Mouse (Mus musculus) olfactory bulb, adult 2 months (tissue): Measurements from ENCODE around the gene Mmrn1.

ENCODE experiments used
- CTCF ChIP-seq: fragments of 200-500 bp; IDR thresholded peaks from 2 replicates; pipeline ENCODE4 v1.5.1; 2012; ENCODE audit warnings: low read depth, mild to moderate bottlenecking, low read length, moderate library complexity; ENCODE audit not compliant: insufficient read depth
- POLR2A ChIP-seq: fragments of 200-500 bp; IDR thresholded peaks from 2 replicates; pipeline ENCODE4 v1.6.1; 2012; ENCODE audit warnings: mild to moderate bottlenecking, low read depth, low read length, moderate library complexity; ENCODE audit not compliant: insufficient read depth

DNA sequence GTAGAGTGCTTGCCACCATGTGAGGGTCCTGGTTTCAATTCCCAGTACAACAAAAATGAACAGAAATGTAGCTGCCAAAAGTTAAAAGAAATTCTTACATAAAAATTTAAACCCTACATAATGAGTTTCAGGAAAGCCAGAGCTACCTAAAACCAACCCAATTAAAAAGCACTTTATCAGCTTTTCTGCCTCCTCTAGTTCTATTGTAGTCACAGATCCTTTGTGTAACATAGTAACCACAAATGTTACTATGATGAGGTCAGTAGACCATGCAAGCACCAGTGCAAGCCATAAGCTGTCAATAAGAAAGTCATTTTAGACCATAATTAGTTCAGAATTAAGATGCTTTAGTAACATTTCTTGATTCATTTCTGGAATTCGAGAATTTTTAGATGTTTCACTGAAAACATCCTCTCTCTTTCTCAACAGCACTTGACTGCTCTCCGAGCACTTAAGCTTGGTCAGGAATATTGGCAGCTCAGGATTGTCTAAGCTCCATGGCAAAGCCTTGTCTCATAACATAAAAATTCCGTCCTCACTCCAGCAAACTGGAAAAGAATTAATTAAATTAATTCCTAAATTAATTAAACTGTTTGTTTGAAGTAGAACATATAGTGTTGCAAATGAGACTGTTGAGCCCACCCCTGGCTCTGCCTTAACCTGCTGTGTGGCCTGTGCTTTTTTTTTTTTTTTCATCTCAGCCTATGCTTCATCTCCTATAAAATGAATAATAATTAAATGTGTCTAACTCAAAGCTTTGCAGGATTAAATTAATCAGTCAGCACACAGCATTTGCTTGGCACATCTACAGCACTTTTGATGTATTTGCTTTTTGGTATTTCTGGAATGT, 79.4 kb downstream of the Mmrn1 start:
- TF ChIP-seq POLR2A (no peak), CTCF (no peak)
